Mouse (Mus musculus) hindbrain, postnatal 0 days (tissue): ENCODE measurements around the gene Med31. TPM values are rescaled to one million over a fixed set of nuclear protein-coding genes. Genes with fewer than 3 reads are reported as not detected.

Source experiments
- ATAC-seq: fragments of 200-750 bp; cut with Nextera tagmentation; 2 replicates; pipeline ENCODE4 v1.8.0; 2017; ENCODE audit warnings: mild to moderate bottlenecking, moderate TSS enrichment, moderate library complexity
- DNase-seq: peaks from one replicate; pipeline ENCODE4 v3.0.0-alpha.2; 2015; ENCODE audit warnings: low spot score
- H3K27ac ChIP-seq: fragments of 300-500 bp; sonication (generic); 2 replicates; pipeline ENCODE4 v1.5.1; 2014; ENCODE audit warnings: mild to moderate bottlenecking
- H3K27me3 ChIP-seq: fragments of 300-500 bp; sonication (generic); 2 replicates; pipeline ENCODE4 v1.6.1; 2014; ENCODE audit warnings: low read length, mixed read lengths; ENCODE audit not compliant: insufficient read depth
- H3K36me3 ChIP-seq: fragments of 300-500 bp; sonication (generic); 2 replicates; pipeline ENCODE4 v1.6.1; 2014; ENCODE audit warnings: low read length, mixed read lengths; ENCODE audit not compliant: insufficient read depth
- H3K4me1 ChIP-seq: fragments of 300-500 bp; sonication (generic); 2 replicates; pipeline ENCODE4 v1.6.1; 2014; ENCODE audit warnings: antibody characterized with exemption, low read length, mixed read lengths; ENCODE audit not compliant: insufficient read depth
- H3K4me2 ChIP-seq: fragments of 300-500 bp; sonication (generic); 2 replicates; pipeline ENCODE4 v1.6.1; 2014; ENCODE audit warnings: low read depth, mild to moderate bottlenecking, low read length, moderate library complexity, mixed read lengths
- H3K4me3 ChIP-seq: fragments of 300-500 bp; sonication (generic); 2 replicates; pipeline ENCODE4 v1.5.1; 2014; ENCODE audit warnings: low read length
- H3K9ac ChIP-seq: fragments of 300-500 bp; sonication (generic); replicated peaks from 2 replicates; pipeline ENCODE4 v1.6.1; 2014; ENCODE audit warnings: mild to moderate bottlenecking, low read length, moderate library complexity, mixed read lengths
- H3K9me3 ChIP-seq: fragments of 300-500 bp; sonication (generic); 2 replicates; pipeline ENCODE4 v1.6.1; 2016; ENCODE audit warnings: low read length, mixed read lengths
- CTCF ChIP-seq: IDR thresholded peaks from 2 replicates; pipeline ENCODE4 v1.5.1; 2016; ENCODE audit warnings: antibody characterized with exemption, control low read depth, low read depth
- WGBS: fragments of 180-500 bp; shearing (Covaris S2); extraction: QIAGEN DNeasy Blood & Tissue Kit; methylation state at CpG from one replicate; pipeline ENCODE4 v1.1.7; 2014; 5-methylcytosine and 5-hydroxymethylcytosine counted together
- polyA plus RNA-seq: library from polyadenylated mRNA; unstranded; fragments of >200 nt; fragmentation: Nextera tagmentation; extraction: Ambion mirVana; gene quantifications from 2 replicates; pipeline ENCODE4 v1.2.1, GENCODE M21; 2015
- total RNA-seq: library from RNA; depleted of rRNA; stranded (reverse); fragments of >200 nt; gene quantifications from 2 replicates; pipeline ENCODE4 v1.2.3, GENCODE M21; 2014

Gene Med31
- total and polyA plus RNA-seq, 2 experiments from 2014 or later: 20.3 to 39.5 TPM

DNA sequence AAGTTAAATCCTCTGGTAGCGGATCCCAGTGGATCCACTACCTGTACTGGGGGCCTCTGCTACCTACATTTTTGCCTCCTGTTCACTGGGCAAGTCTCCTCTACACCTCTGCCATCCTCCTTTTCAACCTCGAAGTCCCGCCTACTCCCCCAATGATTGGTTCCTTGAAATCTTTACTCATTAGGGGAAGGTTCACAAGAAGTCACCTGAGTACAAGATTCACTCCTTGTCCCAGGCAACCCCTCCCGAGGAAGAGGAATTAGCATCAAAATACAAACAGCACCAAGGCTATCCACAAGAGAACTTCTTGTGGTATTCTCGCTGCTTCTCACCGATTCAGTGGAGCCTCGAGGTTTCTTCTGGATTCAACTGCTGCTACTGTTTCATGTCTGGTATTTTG, 16.7 kb upstream of the Med31 start:
- Histone ChIP-seq H3K27ac (no peak overlapping the region), H3K27me3 (no peaks in the 10 kb centered on the region), H3K9me3 (no peaks in the 10 kb centered on the region), H3K4me2 (no peak overlapping the region), H3K4me3 (no peak overlapping the region), H3K36me3 (no peaks in the 10 kb centered on the region), H3K9ac (no peak overlapping the region), H3K4me1 (no peaks in the 10 kb centered on the region)
- no peak for TF ChIP-seq CTCF
- 87% methylated on average over 7 of the region's 7 CpGs for WGBS
- ATAC-seq (no peak), DNase-seq (no peak)

DNA sequence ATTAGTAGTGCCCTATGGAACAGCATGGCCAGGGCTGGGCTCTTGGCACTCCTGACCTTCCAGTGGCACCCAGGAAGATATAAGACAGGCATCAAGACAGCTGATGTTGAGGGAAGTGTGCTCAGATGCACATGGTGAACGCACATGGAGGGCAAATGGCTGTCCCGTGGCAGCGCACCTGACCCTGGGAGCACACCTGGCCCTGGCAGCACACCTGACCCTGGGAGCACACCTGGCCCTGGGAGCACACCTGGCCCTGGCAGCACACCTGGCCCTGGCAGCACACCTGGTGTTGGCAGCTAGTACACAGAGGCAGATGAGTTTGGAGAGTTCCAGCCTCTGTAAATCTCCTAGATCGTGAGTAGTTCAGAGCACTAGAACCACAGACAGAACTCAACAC, 13.1 kb upstream of the Med31 start:
- Histone ChIP-seq H3K9me3 (no peaks in the 10 kb centered on the region), H3K4me2 (no peak overlapping the region), H3K4me3 (no peak overlapping the region), H3K36me3 (no peaks in the 10 kb centered on the region), H3K27ac (no peak overlapping the region), H3K9ac (no peak overlapping the region), H3K4me1 (peaks cover 13% of the 10 kb centered on the region), H3K27me3 (no peaks in the 10 kb centered on the region)
- ATAC-seq: no peak
- TF ChIP-seq CTCF: no peak
- 97% methylated on average over 4 of the region's 4 CpGs for WGBS
- DNase-seq: no peak

DNA sequence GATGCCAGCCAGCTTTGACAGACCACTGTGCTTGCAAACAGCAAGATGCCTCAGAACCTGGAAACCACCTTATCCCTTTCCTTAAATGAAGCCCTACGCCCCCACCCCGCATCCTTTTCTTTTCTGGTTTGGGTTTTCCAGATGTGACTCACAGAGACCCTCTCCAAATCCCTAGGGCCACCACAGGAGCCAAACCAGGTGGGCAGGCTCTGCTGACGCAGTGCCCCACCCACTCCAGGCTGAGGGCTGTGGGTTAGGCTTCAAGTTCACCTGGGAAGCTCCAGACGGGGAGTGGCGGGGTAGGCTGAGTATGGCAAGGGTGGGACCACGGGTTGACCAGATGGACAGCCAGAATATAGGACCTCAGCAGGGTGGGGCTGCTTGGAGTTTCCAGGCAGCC, 11.5 kb upstream of the Med31 start:
- H3K4me1 ChIP-seq: peaks cover 13% of the 10 kb centered on the region
- no peak for TF ChIP-seq CTCF
- H3K27me3 ChIP-seq: no peaks in the 10 kb centered on the region
- H3K9ac ChIP-seq: no peak overlapping the region
- WGBS: 91% methylated on average over 6 of the region's 6 CpGs
- no peaks in the 10 kb centered on the region for H3K36me3 ChIP-seq
- H3K9me3 ChIP-seq: no peaks in the 10 kb centered on the region
- ATAC-seq (no peak), DNase-seq (no peak)
- H3K27ac ChIP-seq: peak overlapping the region; percentile 70; the same call in 1 of the 2 replicates
- no peak overlapping the region for H3K4me2 ChIP-seq
- no peak overlapping the region for H3K4me3 ChIP-seq

DNA sequence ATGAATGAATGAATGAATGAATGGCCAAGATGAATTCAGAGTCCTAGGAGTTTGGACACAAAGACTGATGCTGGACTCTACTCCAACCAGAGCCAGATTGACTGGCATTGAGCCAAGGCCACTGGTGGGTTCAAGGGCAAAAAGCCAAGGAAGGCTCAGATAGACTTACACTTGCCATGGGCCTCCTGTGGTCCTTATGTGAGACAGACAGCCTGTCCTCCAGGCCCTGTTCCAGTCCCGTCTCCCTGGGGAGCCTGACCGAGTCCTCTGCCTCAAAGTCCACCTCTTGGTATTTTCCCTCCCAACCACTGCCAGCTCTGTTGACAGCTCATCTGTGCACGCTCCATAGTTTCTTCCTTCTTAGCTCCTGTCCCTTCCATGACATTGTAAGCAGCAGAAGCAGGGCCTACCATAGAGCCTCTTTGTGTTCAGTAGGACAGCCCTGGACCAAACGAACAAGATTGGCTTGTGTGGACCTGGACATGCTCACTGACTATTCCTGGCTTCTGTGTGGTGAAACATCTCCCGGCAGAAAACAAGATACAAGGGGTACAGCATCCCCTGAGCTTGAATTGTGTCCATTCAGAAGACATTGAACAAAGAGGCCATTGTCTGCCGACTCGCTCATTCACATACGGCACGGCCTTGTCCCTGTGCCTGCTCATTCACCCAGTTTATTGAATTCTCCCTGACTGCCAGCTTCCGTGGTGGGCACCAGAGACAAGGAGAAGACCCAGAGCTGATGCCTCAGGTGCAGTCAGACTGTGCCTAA, 10.8 kb upstream of the Med31 start:
- DNase-seq: peak; percentile 88
- no peak for TF ChIP-seq CTCF
- H3K27me3 ChIP-seq: no peaks in the 10 kb centered on the region
- no peaks in the 10 kb centered on the region for H3K36me3 ChIP-seq
- no peak overlapping the region for H3K4me3 ChIP-seq
- peak; percentile 79 for ATAC-seq
- H3K9ac ChIP-seq: no peak overlapping the region
- 23% methylated on average over 10 of the region's 10 CpGs for WGBS
- peaks cover 13% of the 10 kb centered on the region for H3K4me1 ChIP-seq
- H3K4me2 ChIP-seq: no peak overlapping the region
- H3K9me3 ChIP-seq: no peaks in the 10 kb centered on the region
- H3K27ac ChIP-seq: peak overlapping the region; percentile 70

DNA sequence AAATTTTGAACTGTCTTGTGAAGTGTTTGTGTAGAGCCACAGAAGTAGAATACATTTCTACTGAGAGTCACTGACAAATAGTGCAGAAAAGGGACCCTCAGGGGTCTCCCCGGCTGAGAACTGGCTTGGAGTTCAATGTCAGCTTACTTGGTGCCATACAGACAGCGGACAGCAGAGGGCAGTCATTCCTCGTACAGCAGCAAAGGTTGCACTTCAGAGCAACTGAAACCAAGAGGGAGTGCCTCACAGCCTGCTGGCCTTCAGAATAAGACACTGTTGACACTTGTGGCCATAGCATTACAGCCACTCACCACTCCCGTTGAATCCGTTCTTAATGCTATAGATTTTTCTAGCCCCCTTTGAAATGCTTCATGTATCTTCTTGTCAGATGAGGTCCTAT, 9.5 kb upstream of the Med31 start:
- Histone ChIP-seq H3K4me2 (no peak overlapping the region), H3K36me3 (no peaks in the 10 kb centered on the region), H3K27me3 (no peaks in the 10 kb centered on the region), H3K4me1 (peaks cover 13% of the 10 kb centered on the region), H3K9me3 (no peaks in the 10 kb centered on the region), H3K9ac (no peak overlapping the region), H3K27ac (no peak overlapping the region), H3K4me3 (no peak overlapping the region)
- ATAC-seq (0 out of 2 replicates have a peak, but pooled peaks have one; percentile 59), DNase-seq (peak; percentile 91)
- 11% methylated on average over 5 of the region's 5 CpGs for WGBS
- peak; percentile 95 for TF ChIP-seq CTCF

DNA sequence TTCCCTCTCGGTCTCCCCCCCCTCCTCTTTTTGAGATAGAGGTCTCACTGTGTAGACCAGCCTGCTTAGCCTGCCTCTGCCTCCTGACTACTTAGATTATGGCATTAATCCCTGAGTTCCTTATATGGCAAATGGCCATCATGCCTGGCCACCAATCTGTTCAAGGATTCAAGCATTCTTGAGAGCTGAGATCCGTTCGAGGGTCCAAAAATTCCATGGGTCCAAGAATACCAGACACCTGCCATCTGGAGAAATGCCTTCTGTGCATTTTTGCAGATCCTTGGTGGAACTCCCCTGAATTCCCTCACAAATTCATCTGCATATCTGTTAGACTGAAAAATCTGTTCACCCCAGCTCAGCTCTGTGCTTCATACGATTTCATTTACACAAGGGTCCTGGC, 8.0 kb upstream of the Med31 start:
- H3K4me3 ChIP-seq: no peak overlapping the region
- H3K36me3 ChIP-seq: no peaks in the 10 kb centered on the region
- H3K9ac ChIP-seq: no peak overlapping the region
- WGBS: 69% methylated on average over 4 of the region's 4 CpGs
- no peak for TF ChIP-seq CTCF
- no peak overlapping the region for H3K4me2 ChIP-seq
- DNase-seq: no peak
- no peak for ATAC-seq
- peaks cover 13% of the 10 kb centered on the region for H3K4me1 ChIP-seq
- no peaks in the 10 kb centered on the region for H3K9me3 ChIP-seq
- H3K27ac ChIP-seq: no peak overlapping the region
- H3K27me3 ChIP-seq: no peaks in the 10 kb centered on the region

DNA sequence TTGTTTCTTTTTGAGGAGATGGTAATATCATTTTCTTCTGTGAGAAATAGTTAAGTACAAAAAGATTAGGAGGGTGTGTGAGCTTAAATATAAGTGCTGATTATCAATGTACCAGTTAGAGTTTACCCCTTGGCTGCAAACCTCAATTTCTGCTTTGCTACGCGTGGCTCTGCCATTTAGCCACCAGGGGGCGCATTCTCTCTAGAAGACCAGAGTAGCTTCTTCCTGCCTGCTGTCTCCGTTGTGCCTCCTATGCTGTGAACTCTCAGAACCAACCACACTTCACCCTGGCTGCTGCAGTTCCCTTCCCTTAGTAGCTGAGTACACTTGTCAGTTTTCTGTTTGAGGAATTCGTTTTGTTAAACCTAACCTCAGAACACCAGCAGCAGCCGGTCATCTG, 5.9 kb upstream of the Med31 start:
- H3K27me3 ChIP-seq: no peaks in the 10 kb centered on the region
- no peaks in the 10 kb centered on the region for H3K9me3 ChIP-seq
- TF ChIP-seq CTCF: peak; percentile 95
- H3K27ac ChIP-seq: no peak overlapping the region
- H3K4me3 ChIP-seq: no peak overlapping the region
- no peak overlapping the region for H3K4me2 ChIP-seq
- DNase-seq: peak; percentile 90
- peak; percentile 54; the same call in 1 of the 2 replicates for ATAC-seq
- no peaks in the 10 kb centered on the region for H3K36me3 ChIP-seq
- H3K4me1 ChIP-seq: peaks cover 7% of the 10 kb centered on the region
- no peak overlapping the region for H3K9ac ChIP-seq
- 20% methylated on average over 6 of the region's 6 CpGs for WGBS
